Mouse (Mus musculus) c-Kit-positive CD71-positive TER-119-positive erythroid progenitor cells, embryonic 14.5 days (primary cell): ENCODE measurements around the gene March1.

Experiments
- DNase-seq: peaks from one replicate; pipeline ENCODE4 v3.0.0-alpha.2; 2013; ENCODE audit warnings: low spot score

Gene March1

GRCm38 (mm10) chr8:66022815-66023214 is 405.1 kb downstream of the March1 start:
- DNase-seq: no peak

GRCm38 (mm10) chr8:66033651-66034050 is 416.0 kb downstream of the March1 start:
- no peak for DNase-seq

GRCm38 (mm10) chr8:66034429-66034828 is 416.7 kb downstream of the March1 start:
- DNase-seq: no peak

- DNase-seq: no peak
These were observed 476.5 kb downstream of the March1 start for GRCm38 (mm10) chr8:66094152-66094551.

- no peak for DNase-seq
These were observed 480.4 kb downstream of the March1 start for GRCm38 (mm10) chr8:66098148-66098547.

GRCm38 (mm10) chr8:66119294-66119693 is 501.6 kb downstream of the March1 start:
- DNase-seq: no peak

GRCm38 (mm10) chr8:66159648-66160047 is 541.9 kb downstream of the March1 start:
- no peak for DNase-seq

- no peak for DNase-seq
These were observed 549.1 kb downstream of the March1 start for GRCm38 (mm10) chr8:66166835-66167234.

- no peak for DNase-seq
These were observed 549.9 kb downstream of the March1 start for GRCm38 (mm10) chr8:66167405-66168173.

- no peak for DNase-seq
These were observed 561.6 kb downstream of the March1 start for GRCm38 (mm10) chr8:66179336-66179735.

GRCm38 (mm10) chr8:66181265-66181664 is 563.6 kb downstream of the March1 start:
- no peak for DNase-seq

- DNase-seq: no peak
These were observed 564.6 kb downstream of the March1 start for GRCm38 (mm10) chr8:66182257-66182656.

GRCm38 (mm10) chr8:66183454-66183853 is 565.8 kb downstream of the March1 start:
- DNase-seq: no peak

GRCm38 (mm10) chr8:66185226-66185625 is 567.5 kb downstream of the March1 start:
- DNase-seq: no peak

GRCm38 (mm10) chr8:66194416-66194815 is 576.7 kb downstream of the March1 start:
- no peak for DNase-seq

- DNase-seq: no peak
These were observed 582.5 kb downstream of the March1 start for GRCm38 (mm10) chr8:66200169-66200568.

GRCm38 (mm10) chr8:66203814-66204438 is 586.2 kb downstream of the March1 start:
- no peak for DNase-seq

- DNase-seq: no peak
These were observed 591.9 kb downstream of the March1 start for GRCm38 (mm10) chr8:66209553-66209952.

GRCm38 (mm10) chr8:66210294-66210693 is 592.6 kb downstream of the March1 start:
- no peak for DNase-seq

GRCm38 (mm10) chr8:66219974-66220373 is 602.3 kb downstream of the March1 start:
- no peak for DNase-seq

GRCm38 (mm10) chr8:66229931-66230330 is 612.2 kb downstream of the March1 start:
- DNase-seq: no peak

- no peak for DNase-seq
These were observed 651.8 kb downstream of the March1 start for GRCm38 (mm10) chr8:66269546-66269945.

- DNase-seq: no peak
These were observed 652.4 kb downstream of the March1 start for GRCm38 (mm10) chr8:66270116-66270515.

GRCm38 (mm10) chr8:66317824-66318223 is 700.1 kb downstream of the March1 start:
- no peak for DNase-seq
